Mouse (Mus musculus) forebrain, embryonic 16.5 days (tissue): ENCODE measurements around the gene Mid2. TPM values are rescaled to one million over a fixed set of nuclear protein-coding genes. Genes with fewer than 3 reads are reported as not detected.

Experiments used
- ATAC-seq: fragments of 200-750 bp; cut with Nextera tagmentation; 2 replicates; pipeline ENCODE4 v1.8.0; 2017; ENCODE audit warnings: mild to moderate bottlenecking, moderate library complexity
- H3K27ac ChIP-seq: fragments of 300-500 bp; sonication (generic); 2 replicates; pipeline ENCODE4 v1.5.1; 2014; ENCODE audit warnings: low read length, control low read depth
- H3K27me3 ChIP-seq: fragments of 300-500 bp; sonication (generic); replicated peaks from 2 replicates; pipeline ENCODE4 v1.6.1; 2014; ENCODE audit warnings: low read length; ENCODE audit not compliant: control insufficient read depth, insufficient read depth
- H3K36me3 ChIP-seq: fragments of 300-500 bp; sonication (generic); 2 replicates; pipeline ENCODE4 v1.6.1; 2014; ENCODE audit not compliant: control insufficient read depth, insufficient read depth
- H3K4me1 ChIP-seq: fragments of 300-500 bp; sonication (generic); replicated peaks from 2 replicates; pipeline ENCODE4 v1.6.1; 2014; ENCODE audit warnings: low read length; ENCODE audit not compliant: control insufficient read depth, insufficient read depth
- H3K4me2 ChIP-seq: fragments of 300-500 bp; sonication (generic); 2 replicates; pipeline ENCODE4 v1.6.1; 2014; ENCODE audit warnings: mild to moderate bottlenecking, low read length, control low read depth
- H3K4me3 ChIP-seq: fragments of 300-500 bp; sonication (generic); replicated peaks from 2 replicates; pipeline ENCODE4 v1.5.1; 2014; ENCODE audit warnings: mild to moderate bottlenecking, low read length, control low read depth
- H3K9ac ChIP-seq: fragments of 300-500 bp; sonication (generic); replicated peaks from 2 replicates; pipeline ENCODE4 v1.6.1; 2014; ENCODE audit warnings: low read depth, low read length, control low read depth
- H3K9me3 ChIP-seq: fragments of 300-500 bp; sonication (generic); 2 replicates; pipeline ENCODE4 v1.6.1; 2016; ENCODE audit warnings: low read length; ENCODE audit not compliant: control insufficient read depth
- WGBS: fragments of 180-500 bp; shearing (Covaris S2); extraction: QIAGEN DNeasy Blood & Tissue Kit; methylation state at CpG from one replicate; pipeline ENCODE4 v1.1.7; 2014; 5-methylcytosine and 5-hydroxymethylcytosine counted together
- polyA plus RNA-seq: library from polyadenylated mRNA; unstranded; fragments of >200 nt; fragmentation: Nextera tagmentation; extraction: Ambion mirVana; gene quantifications from 2 replicates; pipeline ENCODE4 v1.2.1, GENCODE M21; 2015

The Mid2 gene
- polyA plus RNA-seq: 3.8 and 4.5 TPM in 2 replicates

DNA sequence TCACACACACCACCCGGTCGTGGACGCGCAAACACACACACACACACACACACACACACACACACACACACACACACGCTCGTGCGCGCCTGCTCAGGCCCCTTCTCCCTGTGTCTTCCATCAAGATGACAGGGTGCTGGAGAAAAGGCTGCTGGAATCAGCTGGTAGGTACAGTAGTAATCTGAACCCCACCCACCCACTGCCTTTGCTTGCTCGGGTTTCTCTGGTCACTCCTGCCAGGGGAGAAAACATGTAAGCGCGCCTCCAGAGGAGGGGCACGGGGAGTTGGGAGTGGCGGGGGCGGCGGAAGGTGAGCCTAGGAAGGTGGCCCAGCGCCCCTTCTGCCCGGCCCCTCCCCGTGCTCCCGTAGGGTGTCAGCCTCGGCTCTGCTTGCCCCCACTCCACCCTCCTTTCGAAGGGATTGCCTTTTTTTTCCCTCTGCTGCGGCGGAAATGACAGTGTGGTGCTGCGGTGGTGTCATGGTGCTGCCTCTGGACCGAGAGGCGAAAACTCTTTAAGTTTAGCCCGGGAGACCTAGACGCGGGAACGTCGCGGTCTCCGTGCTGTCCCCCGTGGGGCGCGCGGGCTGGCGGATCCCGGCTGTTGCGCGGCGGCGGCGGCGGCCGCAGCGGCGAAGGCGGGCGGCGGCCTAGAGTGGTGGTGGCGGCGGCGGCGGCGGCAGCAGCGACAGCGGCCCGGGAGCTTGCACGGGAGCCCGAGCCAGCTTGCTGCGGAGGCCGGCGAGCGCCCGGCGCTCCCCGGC lies at the start of gene Mid2:
Gene Mid2 (plus strand): TSS at position 121 of the 763 bp plus-strand sequence.
- H3K4me2 ChIP-seq: peak within 1 kb of the TSS; percentile 71
- WGBS: 30% methylated on average over 20 of the region's 68 CpGs

DNA sequence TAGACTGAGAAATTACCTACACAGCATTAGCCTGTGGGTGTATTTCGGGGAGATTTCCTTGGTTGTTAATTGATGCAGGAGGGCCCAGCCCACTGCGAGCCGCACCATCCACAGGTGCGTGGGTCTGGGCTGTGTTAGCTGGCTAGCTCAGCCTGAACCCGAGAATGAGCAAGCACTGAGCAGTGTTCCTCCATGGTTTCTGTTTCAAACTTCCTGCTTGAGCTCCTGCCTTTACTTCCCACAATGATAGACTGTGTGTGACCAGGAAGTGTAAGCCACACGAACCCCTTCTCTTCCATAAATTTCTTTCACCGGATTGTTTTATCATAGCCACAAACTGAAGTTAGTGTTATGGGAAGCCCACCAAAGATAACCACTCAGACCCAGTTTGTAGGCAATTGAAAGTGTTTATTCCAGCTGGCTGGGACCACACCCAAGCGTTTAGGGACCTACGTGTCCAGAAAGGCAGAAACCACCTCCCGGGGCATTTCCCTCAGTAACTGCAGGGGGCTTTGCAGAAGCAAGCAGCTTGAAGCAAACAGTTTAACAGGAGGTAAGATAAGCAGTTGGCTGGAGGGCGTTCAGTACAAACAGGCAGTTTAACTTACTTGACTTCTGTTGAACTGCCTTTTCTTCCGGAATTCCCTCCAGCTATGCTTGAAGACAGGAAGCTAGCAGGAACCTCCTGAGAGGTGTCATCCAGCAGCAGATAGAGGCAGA lies 39.4 kb upstream of the Mid2 start:
- Histone ChIP-seq H3K4me1 (no peaks in the 10 kb centered on the region), H3K4me3 (no peak overlapping the region), H3K9ac (no peak overlapping the region), H3K27me3 (no peaks in the 10 kb centered on the region; the same call in 1 of the 2 replicates), H3K9me3 (no peaks in the 10 kb centered on the region), H3K27ac (no peak overlapping the region), H3K4me2 (no peak overlapping the region), H3K36me3 (no peaks in the 10 kb centered on the region)
- ATAC-seq: no peak
- WGBS: 70% methylated on average over 12 of the region's 12 CpGs

More for the DNA sequence above, at the start of gene Mid2:
- Histone ChIP-seq H3K9me3 (no peaks in the 10 kb centered on the region), H3K9ac (peak within 1 kb of the TSS; percentile 65), H3K4me3 (peak within 1 kb of the TSS; percentile 59), H3K27me3 (peaks cover 2% of the 10 kb centered on the region; the same call in 1 of the 2 replicates), H3K4me1 (no peaks in the 10 kb centered on the region; the same call in 1 of the 2 replicates), H3K36me3 (no peaks in the 10 kb centered on the region), H3K27ac (peak within 1 kb of the TSS; percentile 23)
- ATAC-seq: peak; percentile 77

DNA sequence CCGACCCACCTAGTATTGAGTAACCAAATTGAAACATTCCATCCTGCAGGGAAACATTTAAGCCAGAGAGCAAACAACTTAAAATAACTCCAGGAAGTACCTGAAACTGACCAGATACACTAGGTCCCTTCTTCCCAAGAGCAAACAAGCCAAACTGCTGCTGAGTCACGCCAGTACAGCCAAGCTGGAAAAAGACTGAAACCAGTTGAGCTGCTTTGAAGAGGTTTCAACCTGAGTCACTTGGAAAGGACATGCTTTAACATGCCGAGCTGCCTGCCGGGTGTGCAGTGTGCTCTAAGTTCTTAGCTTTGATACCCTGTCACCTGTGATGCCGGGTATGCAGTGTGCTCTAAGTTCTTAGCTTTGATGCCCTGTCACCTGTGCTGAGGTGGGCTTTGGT lies 26.4 kb upstream of the Mid2 start:
- no peak overlapping the region for H3K4me3 ChIP-seq
- WGBS: 80% methylated on average over 5 of the region's 5 CpGs
- no peaks in the 10 kb centered on the region for H3K36me3 ChIP-seq
- H3K27ac ChIP-seq: no peak overlapping the region
- no peaks in the 10 kb centered on the region for H3K4me1 ChIP-seq
- H3K4me2 ChIP-seq: no peak overlapping the region
- H3K9me3 ChIP-seq: no peaks in the 10 kb centered on the region
- no peak overlapping the region for H3K9ac ChIP-seq
- no peak for ATAC-seq
- no peaks in the 10 kb centered on the region for H3K27me3 ChIP-seq

GRCm38 (mm10) chrX:140639592-140639991 lies 24.8 kb upstream of the Mid2 start:
- no peak for ATAC-seq
- Histone ChIP-seq H3K36me3 (no peaks in the 10 kb centered on the region), H3K27me3 (no peaks in the 10 kb centered on the region), H3K4me2 (no peak overlapping the region), H3K9me3 (no peaks in the 10 kb centered on the region), H3K27ac (no peak overlapping the region), H3K9ac (no peak overlapping the region), H3K4me3 (no peak overlapping the region), H3K4me1 (no peaks in the 10 kb centered on the region)
- 68% methylated on average over 2 of the region's 2 CpGs for WGBS

GRCm38 (mm10) chrX:140660731-140661130 lies 3.7 kb upstream of the Mid2 start:
- H3K36me3 ChIP-seq: no peaks in the 10 kb centered on the region
- no peaks in the 10 kb centered on the region; the same call in 1 of the 2 replicates for H3K4me1 ChIP-seq
- no peak overlapping the region for H3K9ac ChIP-seq
- no peak overlapping the region for H3K4me3 ChIP-seq
- no peak for ATAC-seq
- no peaks in the 10 kb centered on the region; the same call in 1 of the 2 replicates for H3K27me3 ChIP-seq
- H3K27ac ChIP-seq: no peak overlapping the region
- no peaks in the 10 kb centered on the region for H3K9me3 ChIP-seq
- 26% methylated on average over 1 of the region's 1 CpGs for WGBS
- no peak overlapping the region for H3K4me2 ChIP-seq

DNA sequence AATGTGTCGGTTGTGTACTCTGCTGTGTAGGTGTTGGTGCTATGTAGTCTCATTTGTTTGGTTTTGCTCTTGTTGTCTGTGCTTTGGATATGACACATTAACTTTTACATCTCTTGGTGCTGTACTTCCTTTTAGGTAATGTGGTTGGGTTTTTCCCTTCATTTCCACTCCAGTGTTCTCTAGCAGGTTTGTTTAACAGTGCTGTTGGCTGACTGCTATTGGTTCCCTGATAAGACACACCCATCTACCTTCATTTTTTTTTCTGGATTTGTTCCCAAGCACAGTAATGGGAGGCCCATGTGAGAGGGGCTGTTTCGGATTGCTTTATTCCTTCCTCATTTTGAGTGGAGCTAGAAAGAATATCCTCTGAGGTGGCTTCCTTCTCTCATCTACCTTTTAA lies 883 bp upstream of the Mid2 start:
- no peaks in the 10 kb centered on the region for H3K36me3 ChIP-seq
- peaks cover 2% of the 10 kb centered on the region; the same call in 1 of the 2 replicates for H3K27me3 ChIP-seq
- H3K4me2 ChIP-seq: no peak overlapping the region
- no peaks in the 10 kb centered on the region for H3K9me3 ChIP-seq
- no peak overlapping the region for H3K9ac ChIP-seq
- no peak for ATAC-seq
- WGBS: 82% methylated on average over 2 of the region's 2 CpGs
- H3K4me1 ChIP-seq: no peaks in the 10 kb centered on the region; the same call in 1 of the 2 replicates
- no peak overlapping the region for H3K27ac ChIP-seq
- H3K4me3 ChIP-seq: no peak overlapping the region

GRCm38 (mm10) chrX:140665242-140665810 lies 927 bp downstream of the Mid2 start:
- Histone ChIP-seq H3K4me1 (no peaks in the 10 kb centered on the region; the same call in 1 of the 2 replicates), H3K27ac (peak overlapping the region; percentile 23), H3K9ac (peak overlapping the region; percentile 65), H3K9me3 (no peaks in the 10 kb centered on the region), H3K27me3 (peaks cover 2% of the 10 kb centered on the region; the same call in 1 of the 2 replicates), H3K4me2 (peak overlapping the region; percentile 71), H3K4me3 (peak overlapping the region; percentile 59), H3K36me3 (no peaks in the 10 kb centered on the region)
- peak; percentile 69 for ATAC-seq
- WGBS: 20% methylated on average over 24 of the region's 47 CpGs

DNA sequence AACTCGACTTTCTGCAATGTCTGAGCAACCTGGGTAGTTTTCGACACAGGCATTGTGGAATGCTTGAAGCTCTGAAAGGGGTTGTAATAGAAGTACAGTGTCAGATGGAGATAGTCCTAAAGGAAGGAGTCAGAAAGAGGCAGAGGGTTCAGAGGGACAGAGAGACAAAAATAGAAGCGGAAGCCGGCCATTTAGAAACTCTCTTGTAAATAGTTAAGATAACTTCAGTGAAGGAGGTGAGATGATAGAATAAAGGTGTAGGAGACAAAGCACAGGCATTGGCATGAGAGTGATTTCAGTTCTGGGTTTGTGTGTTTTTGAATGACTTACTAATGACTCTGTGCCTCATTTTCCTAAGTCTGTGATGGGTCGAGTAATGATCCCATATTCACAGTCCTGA lies 11.0 kb downstream of the Mid2 start:
- Histone ChIP-seq H3K9me3 (no peaks in the 10 kb centered on the region), H3K4me3 (no peak overlapping the region), H3K4me1 (no peaks in the 10 kb centered on the region), H3K27me3 (no peaks in the 10 kb centered on the region; the same call in 1 of the 2 replicates), H3K36me3 (no peaks in the 10 kb centered on the region), H3K27ac (no peak overlapping the region), H3K4me2 (no peak overlapping the region), H3K9ac (no peak overlapping the region)
- no peak for ATAC-seq
- 85% methylated on average over 5 of the region's 5 CpGs for WGBS

DNA sequence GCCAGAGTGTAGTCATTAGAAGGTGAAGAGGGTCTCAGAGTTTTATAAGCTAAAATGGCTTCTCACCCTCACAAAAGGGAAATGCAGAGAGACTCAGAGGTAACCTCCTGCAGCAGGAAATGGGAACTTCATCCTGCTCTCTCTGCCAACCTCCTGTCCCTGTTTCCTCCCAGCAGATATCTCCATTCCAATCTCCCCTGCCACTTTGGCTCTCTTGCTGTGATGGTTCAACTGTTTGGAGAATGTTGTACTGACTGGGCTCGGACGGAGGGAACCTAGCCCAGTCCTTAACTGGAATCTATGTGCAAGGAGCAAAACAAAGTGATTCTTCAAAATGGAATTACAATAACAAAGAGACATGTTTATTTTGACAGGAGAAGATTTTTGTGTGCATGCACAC lies 23.9 kb downstream of the Mid2 start:
- WGBS: 59% methylated on average over 2 of the region's 2 CpGs
- ATAC-seq: no peak
- H3K9ac ChIP-seq: no peak overlapping the region

More for the DNA sequence above, 23.9 kb downstream of the Mid2 start:
- Histone ChIP-seq H3K36me3 (no peaks in the 10 kb centered on the region), H3K4me1 (peaks cover 4% of the 10 kb centered on the region; the same call in 1 of the 2 replicates), H3K4me2 (no peak overlapping the region), H3K27me3 (peaks cover 6% of the 10 kb centered on the region; the same call in 1 of the 2 replicates), H3K27ac (no peak overlapping the region), H3K9me3 (no peaks in the 10 kb centered on the region), H3K4me3 (no peak overlapping the region)
